Comparison of ENCODE assay signal across 18 mouse cellular contexts in the genomic region with DNA sequence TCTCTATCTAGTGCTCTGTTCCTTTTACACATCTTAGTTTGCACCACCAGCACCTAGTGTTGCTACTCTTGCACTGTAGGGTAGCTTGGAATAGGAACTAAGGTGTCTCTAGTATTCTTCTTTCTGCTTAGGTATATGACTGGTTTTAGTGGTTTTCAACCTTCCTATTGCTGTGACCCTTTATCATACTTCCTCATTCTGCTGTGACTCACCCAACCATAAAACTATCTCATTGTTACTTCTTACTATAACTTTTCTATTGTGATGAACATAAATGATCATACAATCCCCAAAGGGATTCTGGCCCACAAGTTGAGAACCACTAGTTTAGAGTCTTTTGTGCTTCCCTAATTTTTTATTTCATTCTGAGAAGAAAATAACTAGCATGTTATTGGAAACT.
"Had no signal": no experiment of that assay in that cellular context is flagged by ENCODE, and none has a peak within 500 bp of the region (broad histone marks: within the 10 kb centered on the region; RNA-seq: fewer than 3 reads in every experiment).

No protein-coding gene starts in this region.

- H3K4me1 ChIP-seq: limb, embryonic 12.5 days; limb, embryonic 15.5 days; stomach, embryonic 15.5 days had no signal

- H3K27ac ChIP-seq: limb, embryonic 12.5 days; limb, embryonic 15.5 days; liver, embryonic 14.5 days; macrophage; stomach, embryonic 15.5 days had no signal

- H3K36me3 ChIP-seq: limb, embryonic 12.5 days; limb, embryonic 15.5 days; stomach, embryonic 15.5 days had no signal

- H3K9me3 ChIP-seq: limb, embryonic 12.5 days; limb, embryonic 15.5 days; stomach, embryonic 15.5 days had no signal

- H3K4me3 ChIP-seq: limb, embryonic 12.5 days; limb, embryonic 15.5 days; stomach, embryonic 15.5 days had no signal

- H3K27me3 ChIP-seq: limb, embryonic 12.5 days; limb, embryonic 15.5 days; stomach, embryonic 15.5 days had no signal

- H3K9ac ChIP-seq: limb, embryonic 12.5 days; limb, embryonic 15.5 days; liver, embryonic 14.5 days; liver, postnatal 0 days; lung, embryonic 14.5 days; stomach, embryonic 15.5 days had no signal

- ATAC-seq: liver, postnatal 0 days; lung, postnatal 0 days had no signal

- H3K4me2 ChIP-seq: limb, embryonic 12.5 days; limb, embryonic 15.5 days; liver, embryonic 11.5 days; lung, embryonic 14.5 days; midbrain, embryonic 11.5 days; stomach, embryonic 15.5 days had no signal

- DNase-seq: kidney, adult 18-20 months; kidney, adult 9 months; kidney, postnatal 25 days; left cerebral cortex, postnatal 4 days; liver, postnatal 0 days; lung, embryonic 14.5 days; midbrain, embryonic 14.5 days; right cerebral cortex, postnatal 14 days; right cerebral cortex, postnatal 4 days; thymus, postnatal 25 days had no signal
